Mouse (Mus musculus): ENCODE measurements around the gene Wsb1. TPM values are rescaled to one million over a fixed set of nuclear protein-coding genes. Genes with fewer than 3 reads are reported as not detected.

Gene Wsb1
- polyA plus RNA-seq, 1 experiment from 2014 or later, result 435 TPM

- no peak overlapping the region for H3K9ac ChIP-seq
- no peaks in the 10 kb centered on the region for H3K9me3 ChIP-seq
- H3K4me3 ChIP-seq, result no peak overlapping the region
- no peaks in the 10 kb centered on the region for H3K27me3 ChIP-seq
- peak; percentile 61; the same call in 1 of the 2 replicates for ATAC-seq (ENCODE audit: low FRiP score, low read depth)
- H3K36me3 ChIP-seq, result no peaks in the 10 kb centered on the region
- WGBS, result 42% methylated on average over 18 of the region's 18 CpGs
- peaks cover 8% of the 10 kb centered on the region; the same call in 1 of the 2 replicates for H3K4me1 ChIP-seq (replicated peaks)
- peak overlapping the region; percentile 24; the same call in 1 of the 2 replicates for H3K4me2 ChIP-seq
- 0 out of 2 replicates have a peak overlapping the region, but pooled peaks have one; percentile 39 for H3K27ac ChIP-seq (replicated peaks)
Measured at GRCm38 (mm10) chr11:79224562-79225280, 29.8 kb downstream of the Wsb1 start.

GRCm38 (mm10) chr11:79223420-79223819 lies 31.1 kb downstream of the Wsb1 start:
- Histone ChIP-seq H3K4me3 (no peak overlapping the region), H3K4me2 (no peak overlapping the region), H3K4me1 (replicated peaks) (peaks cover 4% of the 10 kb centered on the region; the same call in 1 of the 2 replicates), H3K36me3 (no peaks in the 10 kb centered on the region), H3K9me3 (no peaks in the 10 kb centered on the region), H3K27me3 (no peaks in the 10 kb centered on the region), H3K27ac (replicated peaks) (no peak overlapping the region), H3K9ac (no peak overlapping the region)
- no peak for ATAC-seq (ENCODE audit: low FRiP score, low read depth)
- 92% methylated on average over 6 of the region's 6 CpGs for whole genome bisulfite sequencing

- no peak overlapping the region for H3K27ac ChIP-seq (replicated peaks)
- H3K4me2 ChIP-seq, result no peak overlapping the region
- H3K4me3 ChIP-seq, result no peak overlapping the region
- no peak overlapping the region for H3K9ac ChIP-seq
- no peaks in the 10 kb centered on the region for H3K27me3 ChIP-seq
- H3K4me1 ChIP-seq (replicated peaks), result peaks cover 4% of the 10 kb centered on the region; the same call in 1 of the 2 replicates
- H3K9me3 ChIP-seq, result no peaks in the 10 kb centered on the region
- 92% methylated on average over 6 of the region's 6 CpGs for WGBS
- ATAC-seq (ENCODE audit: low FRiP score, low read depth), result no peak
- no peaks in the 10 kb centered on the region for H3K36me3 ChIP-seq
Measured at GRCm38 (mm10) chr11:79222661-79223060, 31.8 kb downstream of the Wsb1 start.

- no peak overlapping the region for H3K4me3 ChIP-seq
- H3K9me3 ChIP-seq, result no peaks in the 10 kb centered on the region
- no peaks in the 10 kb centered on the region for H3K36me3 ChIP-seq
- H3K27me3 ChIP-seq, result no peaks in the 10 kb centered on the region
- no peak for ATAC-seq (ENCODE audit: low FRiP score, low read depth)
- no peak overlapping the region for H3K27ac ChIP-seq (replicated peaks)
- no peak overlapping the region for H3K4me2 ChIP-seq
- H3K9ac ChIP-seq, result no peak overlapping the region
- H3K4me1 ChIP-seq (replicated peaks), result peaks cover 4% of the 10 kb centered on the region; the same call in 1 of the 2 replicates
- 74% methylated on average over 5 of the region's 5 CpGs for WGBS
Measured at GRCm38 (mm10) chr11:79221641-79222040, 32.8 kb downstream of the Wsb1 start.

- Histone ChIP-seq H3K4me2 (no peak overlapping the region), H3K4me1 (replicated peaks) (no peaks in the 10 kb centered on the region), H3K9me3 (no peaks in the 10 kb centered on the region), H3K36me3 (no peaks in the 10 kb centered on the region), H3K9ac (no peak overlapping the region), H3K27ac (replicated peaks) (no peak overlapping the region), H3K27me3 (no peaks in the 10 kb centered on the region), H3K4me3 (no peak overlapping the region)
- 72% methylated on average over 8 of the region's 8 CpGs for WGBS
- no peak for ATAC-seq (ENCODE audit: low FRiP score, low read depth)
Measured at GRCm38 (mm10) chr11:79218936-79219626, 35.4 kb downstream of the Wsb1 start.

GRCm38 (mm10) chr11:79218061-79218460 lies 36.4 kb downstream of the Wsb1 start:
- no peak overlapping the region for H3K4me2 ChIP-seq
- H3K27ac ChIP-seq (replicated peaks), result no peak overlapping the region
- no peaks in the 10 kb centered on the region for H3K4me1 ChIP-seq (replicated peaks)
- no peak overlapping the region for H3K4me3 ChIP-seq
- H3K9ac ChIP-seq, result no peak overlapping the region
- ATAC-seq (ENCODE audit: low FRiP score, low read depth), result no peak
- no peaks in the 10 kb centered on the region for H3K27me3 ChIP-seq
- H3K36me3 ChIP-seq, result no peaks in the 10 kb centered on the region
- H3K9me3 ChIP-seq, result no peaks in the 10 kb centered on the region
- 100% methylated on average over 1 of the region's 1 CpGs for WGBS

- no peaks in the 10 kb centered on the region for H3K27me3 ChIP-seq
- WGBS, result 84% methylated on average over 6 of the region's 6 CpGs
- ATAC-seq (ENCODE audit: low FRiP score, low read depth), result no peak
- H3K36me3 ChIP-seq, result no peaks in the 10 kb centered on the region
- no peak overlapping the region for H3K4me3 ChIP-seq
- H3K9me3 ChIP-seq, result no peaks in the 10 kb centered on the region
- no peak overlapping the region for H3K9ac ChIP-seq
- H3K4me2 ChIP-seq, result no peak overlapping the region
- no peaks in the 10 kb centered on the region for H3K4me1 ChIP-seq (replicated peaks)
- no peak overlapping the region for H3K27ac ChIP-seq (replicated peaks)
Measured at GRCm38 (mm10) chr11:79217133-79217532, 37.3 kb downstream of the Wsb1 start.

- WGBS, result 76% methylated on average over 2 of the region's 2 CpGs
- Histone ChIP-seq H3K27ac (replicated peaks) (no peak overlapping the region), H3K36me3 (no peaks in the 10 kb centered on the region), H3K9me3 (no peaks in the 10 kb centered on the region), H3K9ac (no peak overlapping the region), H3K27me3 (no peaks in the 10 kb centered on the region), H3K4me3 (no peak overlapping the region), H3K4me2 (no peak overlapping the region), H3K4me1 (replicated peaks) (no peaks in the 10 kb centered on the region)
- ATAC-seq (ENCODE audit: low FRiP score, low read depth), result no peak
Measured at GRCm38 (mm10) chr11:79215539-79215938, 38.9 kb downstream of the Wsb1 start.

GRCm38 (mm10) chr11:79214015-79214418 lies 40.5 kb downstream of the Wsb1 start:
- no peak overlapping the region for H3K9ac ChIP-seq
- H3K9me3 ChIP-seq, result no peaks in the 10 kb centered on the region
- H3K4me1 ChIP-seq (replicated peaks), result no peaks in the 10 kb centered on the region
- H3K4me2 ChIP-seq, result no peak overlapping the region
- no peaks in the 10 kb centered on the region for H3K27me3 ChIP-seq
- no peak overlapping the region for H3K27ac ChIP-seq (replicated peaks)
- no peaks in the 10 kb centered on the region for H3K36me3 ChIP-seq
- H3K4me3 ChIP-seq, result no peak overlapping the region
- peak; percentile 71 for ATAC-seq (ENCODE audit: low FRiP score, low read depth)
- 14% methylated on average over 14 of the region's 14 CpGs for WGBS

- Histone ChIP-seq H3K9ac (no peak overlapping the region), H3K27ac (replicated peaks) (no peak overlapping the region), H3K4me3 (no peak overlapping the region), H3K4me1 (replicated peaks) (no peaks in the 10 kb centered on the region), H3K36me3 (no peaks in the 10 kb centered on the region), H3K9me3 (no peaks in the 10 kb centered on the region), H3K4me2 (no peak overlapping the region), H3K27me3 (no peaks in the 10 kb centered on the region)
- 92% methylated on average over 5 of the region's 5 CpGs for WGBS
- no peak for ATAC-seq (ENCODE audit: low FRiP score, low read depth)
Measured at GRCm38 (mm10) chr11:79209882-79210471, 44.5 kb downstream of the Wsb1 start.

GRCm38 (mm10) chr11:79209113-79209512 lies 45.4 kb downstream of the Wsb1 start:
- no peaks in the 10 kb centered on the region for H3K36me3 ChIP-seq
- no peak overlapping the region for H3K4me3 ChIP-seq
- no peaks in the 10 kb centered on the region for H3K27me3 ChIP-seq
- H3K27ac ChIP-seq (replicated peaks), result no peak overlapping the region
- no peak overlapping the region for H3K4me2 ChIP-seq
- H3K4me1 ChIP-seq (replicated peaks), result no peaks in the 10 kb centered on the region
- ATAC-seq (ENCODE audit: low FRiP score, low read depth), result no peak
- WGBS, result 63% methylated on average over 5 of the region's 5 CpGs
- H3K9ac ChIP-seq, result no peak overlapping the region
- no peaks in the 10 kb centered on the region for H3K9me3 ChIP-seq

GRCm38 (mm10) chr11:79208462-79208861 lies 46.0 kb downstream of the Wsb1 start:
- 95% methylated on average over 4 of the region's 4 CpGs for WGBS
- H3K4me1 ChIP-seq (replicated peaks), result no peaks in the 10 kb centered on the region

More at GRCm38 (mm10) chr11:79208462-79208861, 46.0 kb downstream of the Wsb1 start:
- Histone ChIP-seq H3K4me2 (no peak overlapping the region), H3K9me3 (no peaks in the 10 kb centered on the region), H3K36me3 (no peaks in the 10 kb centered on the region), H3K9ac (no peak overlapping the region), H3K27me3 (no peaks in the 10 kb centered on the region), H3K27ac (replicated peaks) (no peak overlapping the region), H3K4me3 (no peak overlapping the region)
- no peak for ATAC-seq (ENCODE audit: low FRiP score, low read depth)
